Mouse (Mus musculus) large intestine, adult 2 months (tissue): Measurements from ENCODE around the gene Prpf40b. TPM values are rescaled to one million over a fixed set of nuclear protein-coding genes. Genes with fewer than 3 reads are reported as not detected.

Experiments used
- DNase-seq: peaks from one replicate; pipeline ENCODE4 v3.0.0-alpha.2; 2012; ENCODE audit warnings: low read depth, low spot score
- WGBS: fragments of 180-500 bp; shearing (Covaris S2); methylation state at CpG from one replicate; pipeline ENCODE4 v1.1.7; 2018; 5-methylcytosine and 5-hydroxymethylcytosine counted together
- polyA plus RNA-seq: library from polyadenylated mRNA; depleted of rRNA; stranded (reverse); fragments of >200 nt; gene quantifications from 2 replicates; pipeline ENCODE4 v1.2.3, GENCODE M21; 2012

Prpf40b gene
- polyA plus RNA-seq, 1 experiment, result 20.6 TPM

- WGBS, result 20% methylated on average over 14 of the region's 14 CpGs
- DNase-seq, result peak; percentile 71
Measured at GRCm38 (mm10) chr15:99284527-99285188, 10.2 kb upstream of the Prpf40b start.

- no peak for DNase-seq
- 60% methylated on average over 8 of the region's 8 CpGs for WGBS
Measured at GRCm38 (mm10) chr15:99285189-99285535, 9.7 kb upstream of the Prpf40b start.

GRCm38 (mm10) chr15:99290586-99290985 is 4.3 kb upstream of the Prpf40b start:
- no peak for DNase-seq
- WGBS, result 84% methylated on average over 11 of the region's 11 CpGs

- WGBS, result 3% methylated on average over 16 of the region's 16 CpGs
- no peak for DNase-seq
Measured at GRCm38 (mm10) chr15:99294287-99294686, 600 bp upstream of the Prpf40b start.

- WGBS, result 7% methylated on average over 15 of the region's 17 CpGs
- DNase-seq, result no peak
Measured at GRCm38 (mm10) chr15:99295484-99295981, 646 bp downstream of the Prpf40b start, which contains the start of gene Fam186b. Fam186b (minus strand) TSS chr15:99295888.

GRCm38 (mm10) chr15:99296213-99296612 is 1.3 kb downstream of the Prpf40b start:
- DNase-seq, result no peak
- WGBS, result 55% methylated on average over 5 of the region's 5 CpGs

GRCm38 (mm10) chr15:99307476-99307875 is 12.6 kb downstream of the Prpf40b start:
- WGBS, result 84% methylated on average over 9 of the region's 9 CpGs
- no peak for DNase-seq

GRCm38 (mm10) chr15:99309549-99309948 is 14.7 kb downstream of the Prpf40b start:
- WGBS, result 92% methylated on average over 9 of the region's 9 CpGs

GRCm38 (mm10) chr15:99310617-99311016 is 15.7 kb downstream of the Prpf40b start:
- 87% methylated on average over 5 of the region's 5 CpGs for WGBS
- no peak for DNase-seq

More at GRCm38 (mm10) chr15:99309549-99309948, 14.7 kb downstream of the Prpf40b start:
- no peak for DNase-seq

- 89% methylated on average over 16 of the region's 16 CpGs for WGBS
- no peak for DNase-seq
Measured at GRCm38 (mm10) chr15:99314891-99315290, 20.0 kb downstream of the Prpf40b start.

- WGBS, result 72% methylated on average over 16 of the region's 16 CpGs
- DNase-seq, result no peak
Measured at GRCm38 (mm10) chr15:99316314-99317266, 21.7 kb downstream of the Prpf40b start.

GRCm38 (mm10) chr15:99317267-99317651 is 22.4 kb downstream of the Prpf40b start:
- 71% methylated on average over 2 of the region's 2 CpGs for WGBS
- no peak for DNase-seq

- DNase-seq, result no peak
Measured at GRCm38 (mm10) chr15:99318071-99318470, 23.2 kb downstream of the Prpf40b start.

GRCm38 (mm10) chr15:99318861-99319410 is 24.0 kb downstream of the Prpf40b start:
- WGBS, result 79% methylated on average over 14 of the region's 14 CpGs
- DNase-seq, result no peak

More at GRCm38 (mm10) chr15:99318071-99318470, 23.2 kb downstream of the Prpf40b start:
- WGBS, result 91% methylated on average over 6 of the region's 6 CpGs

- no peak for DNase-seq
Measured at GRCm38 (mm10) chr15:99319411-99319871, 24.6 kb downstream of the Prpf40b start.

GRCm38 (mm10) chr15:99320168-99320674 is 25.3 kb downstream of the Prpf40b start:
- 78% methylated on average over 10 of the region's 10 CpGs for WGBS
- no peak for DNase-seq

More at GRCm38 (mm10) chr15:99319411-99319871, 24.6 kb downstream of the Prpf40b start:
- 58% methylated on average over 3 of the region's 3 CpGs for WGBS

- no peak for DNase-seq
- WGBS, result 87% methylated on average over 9 of the region's 9 CpGs
Measured at GRCm38 (mm10) chr15:99320978-99321377, 26.1 kb downstream of the Prpf40b start.

- DNase-seq, result no peak
- 83% methylated on average over 9 of the region's 9 CpGs for WGBS
Measured at GRCm38 (mm10) chr15:99324151-99324550, 29.3 kb downstream of the Prpf40b start.

GRCm38 (mm10) chr15:99325598-99325997 is 30.7 kb downstream of the Prpf40b start:
- DNase-seq, result no peak
- WGBS, result 89% methylated on average over 6 of the region's 6 CpGs

- DNase-seq, result no peak
- WGBS, result 62% methylated on average over 2 of the region's 2 CpGs
Measured at GRCm38 (mm10) chr15:99326407-99326806, 31.5 kb downstream of the Prpf40b start.
